Mouse (Mus musculus) adrenal gland (tissue): ENCODE results near the gene Fgb.

Experiments used
- intact Hi-C: fragments of 180-260 bp; cut with DNase I; formaldehyde crosslinking; loops from one replicate; pipeline ENCODE4 v1.15.1; 2025

Gene Fgb

DNA sequence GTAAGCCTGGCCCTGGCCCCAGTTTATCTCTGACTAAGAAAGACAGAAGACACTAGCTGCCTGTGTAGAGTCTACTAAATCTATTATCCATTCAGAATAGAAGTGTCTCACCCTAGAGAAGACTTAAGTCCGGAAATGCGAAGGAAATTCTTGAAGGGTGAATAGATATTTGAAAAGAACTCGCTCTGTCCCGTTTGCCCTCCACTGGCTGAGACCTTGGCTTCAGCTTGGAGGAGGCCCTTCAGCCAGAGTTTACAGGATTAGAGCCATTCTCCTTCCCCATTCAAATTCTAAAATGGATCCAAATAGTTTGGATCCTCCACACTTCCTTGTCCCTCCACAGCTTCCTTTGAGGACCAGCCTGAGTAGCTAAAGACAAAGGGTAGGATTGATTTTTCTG is 19.3 kb downstream of the Fgb start:
- intact Hi-C loops, result no loop called here

GRCm38 (mm10) chr3:83027546-83028251 is 22.0 kb downstream of the Fgb start:
- intact Hi-C loops, result no loop called here

DNA sequence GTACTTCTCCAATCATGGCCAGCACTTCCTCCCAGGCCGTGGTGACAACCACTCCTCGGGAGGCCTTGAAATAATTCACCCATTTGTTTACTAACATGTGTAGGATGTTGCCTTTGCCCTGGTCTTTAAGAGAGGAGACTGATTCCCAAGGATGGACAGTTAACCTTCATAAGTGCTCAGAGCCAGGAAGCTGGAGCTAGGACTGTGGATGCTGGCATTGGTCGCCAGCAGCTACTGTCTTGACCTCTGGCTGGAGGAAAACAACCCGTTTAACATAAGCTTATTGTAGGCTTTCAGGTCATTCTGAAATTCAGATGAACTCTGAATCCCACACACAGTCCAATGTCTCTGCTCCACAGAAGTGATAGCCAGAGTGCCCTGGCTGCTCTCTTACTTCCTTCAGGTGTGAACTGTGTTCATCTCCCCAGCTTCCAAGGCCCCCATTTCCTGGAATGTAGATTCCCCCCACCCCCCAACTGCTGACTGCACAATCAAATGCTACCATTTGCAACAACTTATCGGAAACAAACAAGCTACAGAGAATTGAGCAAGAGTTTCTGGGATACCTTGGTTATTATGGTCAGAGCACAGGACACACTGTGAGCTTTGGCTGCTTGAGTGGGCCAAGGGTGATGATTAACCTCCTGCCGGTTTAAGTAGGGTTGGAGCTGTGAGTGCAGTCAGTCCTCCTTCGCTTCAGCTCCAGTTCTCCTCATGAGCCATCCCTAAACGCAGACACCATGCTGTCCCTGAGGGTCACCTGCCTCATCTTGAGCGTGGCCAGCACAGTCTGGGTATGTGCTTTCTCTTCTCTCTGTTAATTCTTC is 24.0 kb downstream of the Fgb start, which contains the start of gene Fga:
TSS of gene Fga (plus strand) at position 602 of the 827 bp plus-strand sequence.
- intact Hi-C loops, result no loop called here

DNA sequence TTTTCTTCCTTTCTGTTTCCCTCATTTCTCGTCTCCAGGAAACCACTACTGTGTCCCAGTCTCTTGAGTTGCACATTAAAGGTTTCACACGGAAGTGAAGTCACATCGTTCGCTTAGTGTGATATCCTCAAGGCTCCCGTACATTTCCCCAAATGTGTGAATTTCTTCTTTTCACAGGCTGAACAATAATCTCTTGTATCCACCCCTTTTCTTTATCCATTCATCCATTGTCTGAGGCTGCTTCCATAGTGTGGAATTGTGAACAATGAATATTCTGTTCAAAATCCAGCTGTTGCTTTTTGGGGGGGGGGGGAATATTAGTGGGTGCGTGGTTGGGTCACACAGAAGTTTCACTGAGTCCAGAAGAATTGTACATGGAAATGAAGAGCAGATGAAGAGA is 24.6 kb downstream of the Fgb start:
- intact Hi-C loops, result no loop called here

GRCm38 (mm10) chr3:83021176-83021575 is 28.5 kb downstream of the Fgb start:
- intact Hi-C loops, result no loop called here

DNA sequence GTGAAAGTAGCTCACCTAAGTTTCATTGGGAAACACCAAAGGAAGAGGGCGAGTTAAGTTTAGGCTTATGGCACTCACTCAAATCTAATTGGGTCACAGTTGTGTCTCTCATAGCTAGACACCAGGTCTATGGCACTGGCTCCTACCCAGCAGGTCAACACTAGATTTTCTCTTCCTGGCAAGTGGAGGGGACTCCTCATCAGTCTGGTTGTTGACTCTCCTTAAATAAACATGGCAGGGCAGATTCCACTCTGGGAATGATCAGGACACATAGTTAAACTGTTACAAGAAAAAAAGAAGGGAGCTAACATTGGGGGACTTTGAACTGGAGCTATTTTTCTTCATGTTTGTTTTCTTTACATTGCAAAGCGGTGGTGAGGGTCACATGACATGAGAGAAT is 29.3 kb downstream of the Fgb start:
- intact Hi-C loops, result no loop called here

GRCm38 (mm10) chr3:83016236-83016635 is 33.4 kb downstream of the Fgb start:
- intact Hi-C loops, result no loop called here

DNA sequence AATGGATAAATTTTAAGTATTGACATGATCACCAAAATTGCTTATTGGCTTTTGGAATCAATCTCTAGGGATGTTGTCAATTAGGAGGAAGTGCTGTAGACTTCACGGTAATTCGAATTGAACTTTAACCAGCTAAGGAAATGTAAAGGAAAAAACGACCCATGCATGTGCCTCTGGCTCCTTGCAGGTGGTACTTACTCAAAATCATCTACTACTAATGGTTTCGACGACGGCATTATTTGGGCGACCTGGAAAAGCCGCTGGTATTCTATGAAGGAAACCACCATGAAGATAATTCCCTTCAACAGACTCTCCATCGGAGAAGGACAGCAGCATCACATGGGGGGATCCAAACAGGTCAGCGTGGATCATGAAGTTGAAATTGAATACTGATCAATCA is 35.7 kb downstream of the Fgb start:
- intact Hi-C loops, result no loop called here

DNA sequence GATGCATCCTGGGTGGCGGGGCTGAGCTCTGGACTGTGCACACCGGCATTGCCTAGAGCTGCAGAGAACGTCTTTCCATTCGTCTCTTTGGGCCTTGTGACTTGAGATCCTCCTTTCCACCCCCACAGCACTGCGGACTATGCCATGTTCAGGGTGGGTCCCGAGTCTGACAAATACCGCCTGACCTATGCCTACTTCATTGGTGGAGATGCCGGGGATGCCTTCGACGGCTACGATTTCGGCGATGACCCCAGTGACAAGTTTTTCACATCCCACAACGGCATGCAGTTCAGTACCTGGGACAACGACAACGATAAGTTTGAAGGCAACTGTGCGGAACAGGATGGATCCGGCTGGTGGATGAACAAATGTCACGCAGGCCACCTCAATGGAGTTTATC is 37.0 kb downstream of the Fgb start:
- intact Hi-C loops, result no loop called here

DNA sequence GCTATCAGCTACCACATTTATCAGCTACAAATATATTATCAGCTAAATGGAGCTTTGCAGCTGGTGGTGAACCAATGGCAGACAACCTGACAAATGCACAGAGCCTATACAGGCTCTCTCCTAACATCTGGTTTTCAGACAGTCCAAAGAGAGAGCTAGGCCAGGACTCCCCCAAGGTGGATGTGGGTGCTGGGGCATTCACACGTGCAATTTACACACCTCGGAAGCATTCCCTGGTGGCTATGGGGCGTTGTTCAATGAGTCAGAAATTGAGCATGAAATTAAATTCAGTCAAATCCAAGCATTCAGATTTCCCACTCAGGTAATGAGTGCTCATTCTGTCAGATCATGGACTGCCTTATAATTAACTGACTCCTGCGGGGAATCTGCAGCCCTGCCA is 38.1 kb downstream of the Fgb start:
- intact Hi-C loops, result no loop called here

- intact Hi-C loops, result no loop called here
Measured at GRCm38 (mm10) chr3:83011136-83011535, 38.5 kb downstream of the Fgb start.

- intact Hi-C loops, result no loop called here
Measured at GRCm38 (mm10) chr3:83010291-83010690, 39.4 kb downstream of the Fgb start.

DNA sequence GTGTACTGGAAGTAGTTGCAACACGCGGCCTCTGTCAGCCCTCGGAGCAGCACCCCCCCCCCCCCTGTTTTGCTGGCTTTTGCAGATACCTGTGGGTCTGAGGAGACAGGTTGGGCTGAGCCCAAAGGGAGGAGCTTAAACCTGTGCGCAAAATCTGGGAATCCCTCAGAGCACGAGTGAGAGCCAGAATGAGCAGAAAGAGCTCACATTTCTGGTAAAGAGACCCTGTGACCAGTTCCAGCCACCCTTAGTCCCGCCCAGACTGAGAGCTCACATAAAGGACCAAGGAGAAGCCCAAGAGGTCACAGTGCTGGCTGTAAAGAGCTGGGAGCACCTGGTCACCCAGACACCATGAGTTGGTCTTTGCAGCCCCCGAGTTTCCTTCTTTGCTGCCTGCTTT is 42.1 kb downstream of the Fgb start, which contains the start of gene Fgg:
TSS of gene Fgg (plus strand) at position 168 of the 400 bp plus-strand sequence.
- intact Hi-C loops, result no loop called here

DNA sequence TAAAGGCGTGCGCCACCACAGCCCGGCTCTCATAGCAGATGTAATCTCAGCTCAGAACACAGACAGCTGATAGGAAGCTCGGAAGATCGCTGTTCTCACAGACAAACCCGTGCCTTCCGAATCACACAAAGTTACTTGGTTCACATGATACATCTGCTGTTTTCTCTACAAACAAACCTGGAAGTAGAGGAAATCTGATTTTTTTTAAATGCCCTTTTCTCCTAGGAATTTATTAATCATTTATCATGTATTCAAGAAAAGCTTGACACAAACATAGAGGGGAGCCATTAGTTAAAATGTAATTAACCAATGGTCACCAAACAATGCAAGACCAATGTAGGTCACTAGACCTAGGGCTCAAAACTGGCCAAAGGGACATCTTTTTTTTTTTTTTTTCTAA is 44.9 kb downstream of the Fgb start:
- intact Hi-C loops, result loop anchor here (5.0 kb wide), 2 partner anchors 218 to 272 kb away; no protein-coding TSS in a partner anchor

DNA sequence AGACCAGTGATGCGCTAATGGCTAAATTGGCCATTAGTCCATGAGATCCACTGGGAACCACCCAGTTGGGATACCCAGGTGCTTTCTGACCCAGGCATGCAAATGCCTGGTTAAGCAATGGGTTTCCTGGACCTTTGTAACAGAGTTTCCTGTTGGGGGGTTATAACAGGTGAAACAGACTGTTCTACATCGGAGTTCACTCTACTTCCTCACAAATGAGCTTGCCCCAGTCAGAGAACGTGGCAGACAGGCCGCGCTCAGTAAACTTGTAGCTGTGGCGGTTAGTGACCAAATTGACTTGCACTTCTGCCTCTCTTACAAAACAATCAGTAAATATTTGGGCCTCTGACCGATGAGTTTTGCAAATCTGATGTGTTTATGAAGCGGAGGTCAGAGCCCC is 46.6 kb downstream of the Fgb start:
- intact Hi-C loops, result loop anchor here (5.0 kb wide), 2 partner anchors 219 to 274 kb away; no protein-coding TSS in a partner anchor

GRCm38 (mm10) chr3:83002191-83002590 is 47.5 kb downstream of the Fgb start:
- intact Hi-C loops, result loop anchor here (5.0 kb wide), 2 partner anchors 220 to 275 kb away; no protein-coding TSS in a partner anchor

- intact Hi-C loops, result loop anchor here (1.0 to 5.0 kb wide), 4 partner anchors 55 to 277 kb away; partner anchors contain the start of gene Plrg1
Measured at GRCm38 (mm10) chr3:82999995-83000394, 49.7 kb downstream of the Fgb start.

DNA sequence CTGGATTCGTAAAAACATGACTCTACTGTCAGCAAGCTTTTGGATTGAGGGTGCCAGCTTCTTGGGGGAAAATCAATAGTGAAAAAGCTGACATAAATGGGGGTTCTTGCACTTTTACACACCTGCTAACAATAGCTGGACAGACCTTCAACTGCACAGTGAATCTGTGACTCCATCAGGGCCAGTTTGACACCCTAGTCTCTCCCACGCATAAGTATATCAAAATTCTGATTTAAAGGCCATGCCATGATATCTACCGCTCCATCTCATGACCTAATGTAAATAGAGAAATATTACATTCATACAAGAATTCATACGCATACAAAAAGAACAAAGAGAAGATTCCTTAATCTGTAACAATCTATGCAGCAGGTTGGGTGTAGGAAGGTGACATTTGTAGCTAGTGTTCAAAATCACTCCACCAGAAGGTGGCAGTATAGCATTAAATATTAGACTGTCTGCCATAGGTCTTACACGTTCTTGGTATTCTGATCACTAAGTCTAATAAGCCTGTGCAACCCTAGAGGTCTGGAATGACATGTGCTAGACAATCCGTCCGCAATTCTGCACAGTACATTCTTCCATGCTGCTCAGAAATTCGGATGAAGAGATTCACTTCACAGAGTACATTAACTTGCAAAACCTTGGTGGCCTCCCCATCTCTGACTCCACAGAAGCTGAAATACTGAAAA is 50.7 kb downstream of the Fgb start:
- intact Hi-C loops, result loop anchor here (1.0 to 2.0 kb wide), 2 partner anchors 56 to 82 kb away; partner anchors contain the start of gene Plrg1

DNA sequence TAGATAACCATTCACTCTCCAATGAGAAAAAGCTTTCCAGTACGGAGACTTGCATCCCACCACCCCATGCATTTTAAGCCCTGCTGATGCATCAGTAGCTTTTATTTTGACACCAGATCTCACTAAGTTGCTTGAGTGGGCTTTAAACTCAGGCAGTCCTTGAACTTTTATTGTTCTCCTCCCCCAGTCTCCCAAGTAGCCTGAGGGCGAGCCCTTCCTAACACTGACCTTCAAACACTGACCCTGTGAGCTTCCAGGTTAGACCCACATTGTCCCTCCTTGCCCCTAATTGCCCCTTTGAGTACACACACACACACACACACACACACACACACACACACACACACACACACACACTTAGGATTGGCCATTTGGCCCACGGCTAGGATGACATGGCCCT is 53.0 kb downstream of the Fgb start:
- intact Hi-C loops, result no loop called here

- intact Hi-C loops, result no loop called here
Measured at GRCm38 (mm10) chr3:82995368-82995767, 54.3 kb downstream of the Fgb start.

DNA sequence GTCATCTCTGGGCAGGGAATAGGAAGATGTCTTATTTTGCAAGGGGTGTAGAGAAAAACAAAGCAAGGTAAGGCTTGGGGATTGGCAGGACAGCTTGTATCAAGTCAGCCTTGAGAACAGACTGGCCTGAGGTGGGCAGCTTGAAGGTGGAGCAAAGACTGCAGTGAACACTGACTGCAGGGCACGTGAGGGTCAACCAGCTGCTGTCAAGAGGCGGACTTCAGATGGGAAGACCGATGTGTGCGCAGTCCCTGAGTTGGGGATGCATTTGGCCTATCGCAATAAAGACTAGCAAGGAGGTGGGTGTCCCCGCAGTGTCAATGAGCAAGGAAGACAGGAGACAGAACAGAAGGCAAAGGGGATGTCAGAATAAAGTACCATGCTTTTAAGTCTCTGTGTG is 56.7 kb downstream of the Fgb start:
- intact Hi-C loops, result no loop called here

GRCm38 (mm10) chr3:82991963-82992362 is 57.7 kb downstream of the Fgb start:
- intact Hi-C loops, result no loop called here
